Mouse (Mus musculus): Measurements from ENCODE around the gene Prep.

DNA sequence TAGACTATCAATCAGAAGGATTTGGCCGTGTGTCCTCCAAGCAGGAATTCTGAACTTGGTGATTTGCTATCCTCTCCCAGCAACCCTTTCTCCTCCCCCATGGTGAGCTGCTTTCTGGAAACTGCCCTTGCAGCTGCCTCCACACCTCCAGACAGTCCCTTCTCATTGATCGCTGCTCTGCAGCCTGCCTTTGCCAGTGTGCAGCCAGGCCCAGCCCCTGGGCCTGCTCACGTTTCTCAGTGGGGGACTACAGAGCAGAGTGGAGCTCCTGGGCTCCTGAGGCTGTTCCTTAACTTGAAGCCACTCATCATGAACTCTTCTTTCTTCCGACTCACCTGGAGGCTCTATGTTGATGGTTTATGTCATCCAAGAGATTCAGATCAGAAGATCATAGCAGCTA is 72.9 kb downstream of the Prep start:
- TF ChIP-seq POLR2A (IDR thresholded peaks at IDR 0.05; ENCODE audit: insufficient read length, low read depth) (no peak), USF1 (IDR thresholded peaks at IDR 0.05; ENCODE audit: low read depth) (no peak), MAX (IDR thresholded peaks at IDR 0.05; ENCODE audit: low read depth) (no peak), MYOG (IDR thresholded peaks at IDR 0.05; ENCODE audit: control insufficient read depth in 1 of 3, insufficient read depth in 1 of 3, insufficient read length in 2 of 3, low read depth in 2 of 3) (no peak), CEBPB (IDR thresholded peaks at IDR 0.05; ENCODE audit: insufficient read depth, poor library complexity, severe bottlenecking) (no peak)
